Comparison of ENCODE assay signal across 11 mouse cellular contexts in genomic region chr1:128712876-128713275, GRCm38 (mm10).
DNase-seq lines count a peak whose midpoint lies in the region; ATAC-seq lines count a peak whose summit lies in the region.
"Had no signal": no experiment of that assay in that cellular context is flagged by ENCODE, and none has a peak within 500 bp of the region (broad histone marks: within the 10 kb centered on the region; RNA-seq: fewer than 3 reads in every experiment).

No protein-coding gene starts in this region.

- no peaks in the 10 kb centered on the region for H3K36me3 ChIP-seq in hindbrain, embryonic 10.5 days
- no peaks in the 10 kb centered on the region for H3K36me3 ChIP-seq in hindbrain, embryonic 12.5 days
- H3K36me3 ChIP-seq in splenic B cell, adult 2 months (ENCODE audit: control insufficient read depth, insufficient read depth, low read length, poor library complexity, severe bottlenecking) = no peaks in the 10 kb centered on the region
- H3K36me3 ChIP-seq in kidney, embryonic 16.5 days (ENCODE audit: insufficient read depth, low read length) = no peaks in the 10 kb centered on the region
- H3K36me3 ChIP-seq: G1E; midbrain, embryonic 15.5 days had no signal

- H3K4me3 ChIP-seq in hindbrain, embryonic 10.5 days = no peak overlapping the region
- H3K4me3 ChIP-seq in hindbrain, embryonic 12.5 days = no peak overlapping the region
- no peak overlapping the region for H3K4me3 ChIP-seq in kidney, embryonic 16.5 days (ENCODE audit: low read length)
- H3K4me3 ChIP-seq: midbrain, embryonic 15.5 days had no signal

- peak overlapping the region; percentile 67 for H3K27ac ChIP-seq in hindbrain, embryonic 10.5 days
- H3K27ac ChIP-seq in hindbrain, embryonic 12.5 days = no peak overlapping the region
- no peak overlapping the region for H3K27ac ChIP-seq in kidney, embryonic 16.5 days (ENCODE audit: low read length)
- H3K27ac ChIP-seq: kidney, postnatal 0 days; midbrain, embryonic 15.5 days had no signal

- no peaks in the 10 kb centered on the region for H3K27me3 ChIP-seq in hindbrain, embryonic 10.5 days (ENCODE audit: insufficient read depth, poor library complexity, severe bottlenecking)
- no peaks in the 10 kb centered on the region for H3K27me3 ChIP-seq in hindbrain, embryonic 12.5 days
- H3K27me3 ChIP-seq in splenic B cell, adult 2 months (ENCODE audit: control insufficient read depth, insufficient read depth, low read length, poor library complexity, severe bottlenecking) = no peaks in the 10 kb centered on the region
- H3K27me3 ChIP-seq in kidney, embryonic 16.5 days (ENCODE audit: insufficient read depth, low read length) = no peaks in the 10 kb centered on the region
- H3K27me3 ChIP-seq: midbrain, embryonic 15.5 days had no signal

- H3K4me2 ChIP-seq in hindbrain, embryonic 12.5 days (replicated peaks) = no peak overlapping the region
- no peak overlapping the region for H3K4me2 ChIP-seq in kidney, embryonic 16.5 days (replicated peaks; ENCODE audit: low read depth, low read length)
- H3K4me2 ChIP-seq: midbrain, embryonic 15.5 days had no signal

- ATAC-seq in hindbrain, embryonic 12.5 days (ENCODE audit: low FRiP score) = no peak
- peak; percentile 94 to 98 for ATAC-seq in hematopoietic stem cell, adult 5-6 weeks (replicated peaks in 1 of 2; ENCODE audit: insufficient read depth in 1 of 2, low FRiP score in 2 of 2, low TSS enrichment in 1 of 2, low read depth in 1 of 2, poor library complexity in 2 of 2, severe bottlenecking in 2 of 2)
- no peak for ATAC-seq in kidney, embryonic 16.5 days (ENCODE audit: low FRiP score, low TSS enrichment)
- ATAC-seq: midbrain, embryonic 15.5 days had no signal

- DNase-seq in hindbrain, embryonic 10.5 days (ENCODE audit: low spot score) = no peak
- DNase-seq in lung, postnatal 10 days = peak; percentile 41
- DNase-seq in splenic B cell, adult 2 months (ENCODE audit: low read depth, low spot score) = peak; percentile 73
- no peak for DNase-seq in left cerebral cortex, postnatal 14 days (ENCODE audit: low spot score in 2 of 2)
- no peak for DNase-seq in adrenal gland, adult (ENCODE audit: inconsistent age in 2 of 2, low spot score in 1 of 2)

- no peaks in the 10 kb centered on the region for H3K9me3 ChIP-seq in hindbrain, embryonic 10.5 days
- H3K9me3 ChIP-seq in hindbrain, embryonic 12.5 days (replicated peaks) = no peaks in the 10 kb centered on the region
- H3K9me3 ChIP-seq in kidney, embryonic 16.5 days (ENCODE audit: low read length) = no peaks in the 10 kb centered on the region
- H3K9me3 ChIP-seq: midbrain, embryonic 15.5 days had no signal

- no peak overlapping the region for H3K9ac ChIP-seq in hindbrain, embryonic 12.5 days
- no peak overlapping the region for H3K9ac ChIP-seq in kidney, embryonic 16.5 days (replicated peaks; ENCODE audit: low read length)
- H3K9ac ChIP-seq: midbrain, embryonic 15.5 days had no signal

- 80% methylated on average over 7 of the region's 7 CpGs for WGBS in hindbrain, embryonic 10.5 days
- 73% methylated on average over 7 of the region's 7 CpGs for WGBS in hindbrain, embryonic 12.5 days
- WGBS in kidney, embryonic 16.5 days = 63% methylated on average over 7 of the region's 7 CpGs

- H3K4me1 ChIP-seq in hindbrain, embryonic 10.5 days (replicated peaks) = peaks cover 34% of the 10 kb centered on the region
- peaks cover 17% of the 10 kb centered on the region for H3K4me1 ChIP-seq in hindbrain, embryonic 12.5 days
- peaks cover 16% of the 10 kb centered on the region for H3K4me1 ChIP-seq in kidney, embryonic 16.5 days (ENCODE audit: insufficient read depth, low read length)
- H3K4me1 ChIP-seq: midbrain, embryonic 15.5 days had no signal

- intact Hi-C loops in left cerebral cortex, postnatal 14 days (cut with DNase I) = no loop called here

Comparison
In these comparisons a context has a peak if more than half of its experiments do, and no peak if none do; other contexts are left out.
1. DNase-seq: peak in lung, postnatal 10 days (single experiment) and splenic B cell, adult 2 months (single experiment); none in hindbrain, embryonic 10.5 days (single experiment), left cerebral cortex, postnatal 14 days (0 of 2) and adrenal gland, adult (0 of 2).
2. ATAC-seq: peak in hematopoietic stem cell, adult 5-6 weeks (2 of 2); none in hindbrain, embryonic 12.5 days (single experiment) and kidney, embryonic 16.5 days (single experiment).